Mouse (Mus musculus) liver, adult 2 months (tissue): ENCODE measurements at regions not wholly inside any gene's neighbourhood (a gene's known extent, or its start where the extent isn't known, plus 50 kb on each side); places are given as distances from the start of the nearest gene placed in this dataset.

Experiments used
- CTCF ChIP-seq: fragments of 200-500 bp; IDR thresholded peaks from 2 replicates; pipeline ENCODE4 v1.5.1; 2011; ENCODE audit warnings: low read depth, low read length, control low read depth
- POLR2A ChIP-seq: fragments of 200-500 bp; IDR thresholded peaks from 2 replicates; pipeline ENCODE4 v1.6.1; 2011; ENCODE audit warnings: low read length, control low read depth; ENCODE audit not compliant: insufficient read depth; ENCODE audit errors: extremely low read depth

DNA sequence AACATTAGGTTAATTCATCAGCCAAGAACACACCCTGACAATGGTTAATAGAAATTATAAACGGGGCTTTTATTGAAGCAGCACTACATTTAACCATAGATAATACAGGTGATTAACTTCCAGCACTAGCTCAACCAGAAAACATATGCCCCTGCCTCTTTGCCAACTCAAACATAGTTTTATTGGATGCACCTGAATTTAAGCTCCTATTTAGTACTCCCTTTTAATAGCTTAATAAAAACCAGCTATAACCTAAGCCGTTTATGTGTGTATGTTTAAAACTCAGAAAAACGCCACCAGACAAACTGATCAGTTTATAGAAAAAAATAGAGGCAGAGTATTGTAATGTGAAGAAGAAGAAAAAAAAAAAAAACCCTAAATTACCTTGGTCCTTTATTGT lies 1201.4 kb downstream of the A830018L16Rik start:
- TF ChIP-seq CTCF (no peak), POLR2A (no peak)
